Mouse (Mus musculus) brain, embryonic 14.5 days (tissue): Measurements from ENCODE around the gene Agbl1.

Experiments used
- CTCF ChIP-seq: fragments of 200-500 bp; IDR thresholded peaks from 2 replicates; pipeline ENCODE4 v1.5.1; 2012; ENCODE audit warnings: inconsistent platforms, mild to moderate bottlenecking, moderate library complexity, borderline replicate concordance; ENCODE audit not compliant: insufficient read depth, insufficient read length; ENCODE audit errors: extremely low read depth
- POLR2A ChIP-seq: fragments of 200-500 bp; IDR thresholded peaks from 2 replicates; pipeline ENCODE4 v1.6.1; 2012; ENCODE audit warnings: mild to moderate bottlenecking, inconsistent platforms, borderline replicate concordance; ENCODE audit not compliant: poor library complexity, insufficient read depth, insufficient read length, severe bottlenecking; ENCODE audit errors: extremely low read depth

- TF ChIP-seq CTCF, result no peak
- TF ChIP-seq POLR2A, result no peak
Measured at GRCm38 (mm10) chr7:76918871-76919270, 689.2 kb downstream of the Agbl1 start.
